Mouse (Mus musculus): ENCODE results near the gene Man1c1. TPM values are rescaled to one million over a fixed set of nuclear protein-coding genes. Genes with fewer than 3 reads are reported as not detected.
A peak's percentile ranks its signal among the peaks of the same experiment; 100 is the strongest.

Man1c1 gene
- polyA plus RNA-seq, 1 experiment from 2014 or later: 5.6 TPM

- no peak for ATAC-seq (ENCODE audit: low read depth)
- Histone ChIP-seq H3K27me3 (ENCODE audit: control insufficient read depth, insufficient read depth, low read length) (no peaks in the 10 kb centered on the region), H3K27ac (ENCODE audit: low read depth, low read length) (no peak overlapping the region), H3K9me3 (ENCODE audit: control insufficient read depth, low read length) (no peaks in the 10 kb centered on the region), H3K4me2 (ENCODE audit: low read depth, low read length) (no peak overlapping the region), H3K9ac (replicated peaks; ENCODE audit: low read depth, low read length) (no peak overlapping the region), H3K4me1 (ENCODE audit: control insufficient read depth, insufficient read depth, low read length) (no peaks in the 10 kb centered on the region), H3K4me3 (ENCODE audit: low read depth, low read length) (no peak overlapping the region), H3K36me3 (ENCODE audit: control insufficient read depth, insufficient read depth, low read length) (no peaks in the 10 kb centered on the region)
- 79% methylated on average over 3 of the region's 3 CpGs for WGBS
Measured at GRCm38 (mm10) chr4:134610616-134611015, 93.5 kb downstream of the Man1c1 start.

GRCm38 (mm10) chr4:134607679-134608078 lies 96.4 kb downstream of the Man1c1 start:
- Histone ChIP-seq H3K4me1 (ENCODE audit: control insufficient read depth, insufficient read depth, low read length) (no peaks in the 10 kb centered on the region), H3K27ac (ENCODE audit: low read depth, low read length) (no peak overlapping the region), H3K36me3 (ENCODE audit: control insufficient read depth, insufficient read depth, low read length) (no peaks in the 10 kb centered on the region), H3K9ac (replicated peaks; ENCODE audit: low read depth, low read length) (no peak overlapping the region), H3K9me3 (ENCODE audit: control insufficient read depth, low read length) (no peaks in the 10 kb centered on the region), H3K4me2 (ENCODE audit: low read depth, low read length) (no peak overlapping the region), H3K27me3 (ENCODE audit: control insufficient read depth, insufficient read depth, low read length) (no peaks in the 10 kb centered on the region), H3K4me3 (ENCODE audit: low read depth, low read length) (no peak overlapping the region)
- WGBS: 91% methylated on average over 5 of the region's 5 CpGs
- no peak for ATAC-seq (ENCODE audit: low read depth)

- 53% methylated on average over 5 of the region's 5 CpGs for WGBS
- Histone ChIP-seq H3K9me3 (ENCODE audit: control insufficient read depth, low read length) (no peaks in the 10 kb centered on the region), H3K27me3 (ENCODE audit: control insufficient read depth, insufficient read depth, low read length) (no peaks in the 10 kb centered on the region), H3K27ac (ENCODE audit: low read depth, low read length) (0 out of 2 replicates have a peak overlapping the region, but pooled peaks have one; percentile 4), H3K4me3 (ENCODE audit: low read depth, low read length) (no peak overlapping the region), H3K36me3 (ENCODE audit: control insufficient read depth, insufficient read depth, low read length) (no peaks in the 10 kb centered on the region), H3K9ac (replicated peaks; ENCODE audit: low read depth, low read length) (no peak overlapping the region), H3K4me2 (ENCODE audit: low read depth, low read length) (no peak overlapping the region), H3K4me1 (ENCODE audit: control insufficient read depth, insufficient read depth, low read length) (no peaks in the 10 kb centered on the region)
- ATAC-seq (ENCODE audit: low read depth): no peak
Measured at GRCm38 (mm10) chr4:134606054-134606453, 98.0 kb downstream of the Man1c1 start.

- H3K4me1 ChIP-seq (ENCODE audit: control insufficient read depth, insufficient read depth, low read length): 0 out of 2 replicates have a peak, but pooled peaks cover 4% of the 10 kb centered on the region
- 55% methylated on average over 4 of the region's 4 CpGs for WGBS
- no peak overlapping the region for H3K9ac ChIP-seq (replicated peaks; ENCODE audit: low read depth, low read length)
- no peaks in the 10 kb centered on the region for H3K9me3 ChIP-seq (ENCODE audit: control insufficient read depth, low read length)
- H3K27ac ChIP-seq (ENCODE audit: low read depth, low read length): no peak overlapping the region
- no peak overlapping the region for H3K4me2 ChIP-seq (ENCODE audit: low read depth, low read length)
- H3K36me3 ChIP-seq (ENCODE audit: control insufficient read depth, insufficient read depth, low read length): no peaks in the 10 kb centered on the region
- no peak overlapping the region for H3K4me3 ChIP-seq (ENCODE audit: low read depth, low read length)
- no peaks in the 10 kb centered on the region for H3K27me3 ChIP-seq (ENCODE audit: control insufficient read depth, insufficient read depth, low read length)
- ATAC-seq (ENCODE audit: low read depth): no peak
Measured at GRCm38 (mm10) chr4:134604472-134604871, 99.6 kb downstream of the Man1c1 start.

GRCm38 (mm10) chr4:134603553-134603952 lies 100.5 kb downstream of the Man1c1 start:
- Histone ChIP-seq H3K36me3 (ENCODE audit: control insufficient read depth, insufficient read depth, low read length) (no peaks in the 10 kb centered on the region), H3K4me2 (ENCODE audit: low read depth, low read length) (no peak overlapping the region), H3K27me3 (ENCODE audit: control insufficient read depth, insufficient read depth, low read length) (no peaks in the 10 kb centered on the region), H3K27ac (ENCODE audit: low read depth, low read length) (no peak overlapping the region), H3K4me1 (ENCODE audit: control insufficient read depth, insufficient read depth, low read length) (0 out of 2 replicates have a peak, but pooled peaks cover 6% of the 10 kb centered on the region), H3K9ac (replicated peaks; ENCODE audit: low read depth, low read length) (no peak overlapping the region), H3K4me3 (ENCODE audit: low read depth, low read length) (no peak overlapping the region), H3K9me3 (ENCODE audit: control insufficient read depth, low read length) (no peaks in the 10 kb centered on the region)
- ATAC-seq (ENCODE audit: low read depth): no peak
- WGBS: 62% methylated on average over 5 of the region's 5 CpGs

- no peaks in the 10 kb centered on the region for H3K27me3 ChIP-seq (ENCODE audit: control insufficient read depth, insufficient read depth, low read length)
- H3K4me3 ChIP-seq (ENCODE audit: low read depth, low read length): no peak overlapping the region
- WGBS: 58% methylated on average over 3 of the region's 3 CpGs
- no peak overlapping the region for H3K4me2 ChIP-seq (ENCODE audit: low read depth, low read length)
- H3K27ac ChIP-seq (ENCODE audit: low read depth, low read length): no peak overlapping the region
- no peak for ATAC-seq (ENCODE audit: low read depth)
- H3K9ac ChIP-seq (replicated peaks; ENCODE audit: low read depth, low read length): no peak overlapping the region
- H3K9me3 ChIP-seq (ENCODE audit: control insufficient read depth, low read length): no peaks in the 10 kb centered on the region
- H3K4me1 ChIP-seq (ENCODE audit: control insufficient read depth, insufficient read depth, low read length): 0 out of 2 replicates have a peak, but pooled peaks cover 6% of the 10 kb centered on the region
- H3K36me3 ChIP-seq (ENCODE audit: control insufficient read depth, insufficient read depth, low read length): no peaks in the 10 kb centered on the region
Measured at GRCm38 (mm10) chr4:134602610-134603009, 101.5 kb downstream of the Man1c1 start.

GRCm38 (mm10) chr4:134601981-134602380 lies 102.1 kb downstream of the Man1c1 start:
- 0 out of 2 replicates have a peak, but pooled peaks cover 6% of the 10 kb centered on the region for H3K4me1 ChIP-seq (ENCODE audit: control insufficient read depth, insufficient read depth, low read length)
- no peaks in the 10 kb centered on the region for H3K36me3 ChIP-seq (ENCODE audit: control insufficient read depth, insufficient read depth, low read length)
- H3K27me3 ChIP-seq (ENCODE audit: control insufficient read depth, insufficient read depth, low read length): no peaks in the 10 kb centered on the region
- H3K9me3 ChIP-seq (ENCODE audit: control insufficient read depth, low read length): no peaks in the 10 kb centered on the region
- ATAC-seq (ENCODE audit: low read depth): no peak
- 86% methylated on average over 7 of the region's 7 CpGs for WGBS
- no peak overlapping the region for H3K4me3 ChIP-seq (ENCODE audit: low read depth, low read length)
- no peak overlapping the region for H3K4me2 ChIP-seq (ENCODE audit: low read depth, low read length)
- no peak overlapping the region for H3K9ac ChIP-seq (replicated peaks; ENCODE audit: low read depth, low read length)
- H3K27ac ChIP-seq (ENCODE audit: low read depth, low read length): no peak overlapping the region

- 63% methylated on average over 8 of the region's 8 CpGs for WGBS
- no peak for ATAC-seq (ENCODE audit: low read depth)
- H3K36me3 ChIP-seq (ENCODE audit: control insufficient read depth, insufficient read depth, low read length): no peaks in the 10 kb centered on the region
- H3K9me3 ChIP-seq (ENCODE audit: control insufficient read depth, low read length): no peaks in the 10 kb centered on the region
- no peak overlapping the region for H3K4me3 ChIP-seq (ENCODE audit: low read depth, low read length)
- H3K4me2 ChIP-seq (ENCODE audit: low read depth, low read length): no peak overlapping the region
- H3K4me1 ChIP-seq (ENCODE audit: control insufficient read depth, insufficient read depth, low read length): 0 out of 2 replicates have a peak, but pooled peaks cover 6% of the 10 kb centered on the region
- H3K27ac ChIP-seq (ENCODE audit: low read depth, low read length): no peak overlapping the region
- no peaks in the 10 kb centered on the region for H3K27me3 ChIP-seq (ENCODE audit: control insufficient read depth, insufficient read depth, low read length)
- H3K9ac ChIP-seq (replicated peaks; ENCODE audit: low read depth, low read length): no peak overlapping the region
Measured at GRCm38 (mm10) chr4:134601404-134601803, 102.7 kb downstream of the Man1c1 start.

GRCm38 (mm10) chr4:134600777-134601176 lies 103.3 kb downstream of the Man1c1 start:
- H3K4me1 ChIP-seq (ENCODE audit: control insufficient read depth, insufficient read depth, low read length): 0 out of 2 replicates have a peak, but pooled peaks cover 6% of the 10 kb centered on the region
- no peak overlapping the region for H3K4me2 ChIP-seq (ENCODE audit: low read depth, low read length)
- no peak overlapping the region for H3K4me3 ChIP-seq (ENCODE audit: low read depth, low read length)
- no peaks in the 10 kb centered on the region for H3K27me3 ChIP-seq (ENCODE audit: control insufficient read depth, insufficient read depth, low read length)
- WGBS: 52% methylated on average over 7 of the region's 7 CpGs
- H3K9ac ChIP-seq (replicated peaks; ENCODE audit: low read depth, low read length): no peak overlapping the region
- no peak overlapping the region for H3K27ac ChIP-seq (ENCODE audit: low read depth, low read length)
- no peak for ATAC-seq (ENCODE audit: low read depth)
- no peaks in the 10 kb centered on the region for H3K36me3 ChIP-seq (ENCODE audit: control insufficient read depth, insufficient read depth, low read length)
- no peaks in the 10 kb centered on the region for H3K9me3 ChIP-seq (ENCODE audit: control insufficient read depth, low read length)

Measured in neural tube, embryonic 14.5 days (tissue).